Mouse (Mus musculus) limb, embryonic 14.5 days (tissue): ENCODE results near the gene Gabpb1. TPM values are rescaled to one million over a fixed set of nuclear protein-coding genes. Genes with fewer than 3 reads are reported as not detected.
"Not testable (repeated sequence)": the region's sequence is repeated elsewhere in the genome, so short reads cannot be mapped to it uniquely, and the experiment has no call there.

Experiments used
- ATAC-seq: fragments of 200-750 bp; cut with Nextera tagmentation; 2 replicates; pipeline ENCODE4 v1.8.0; 2017; ENCODE audit warnings: low read depth, moderate number of reproducible peaks, moderate TSS enrichment; ENCODE audit not compliant: low FRiP score
- DNase-seq: peaks from one replicate; pipeline ENCODE4 v3.0.0-alpha.2; 2015; ENCODE audit warnings: low spot score
- H3K27ac ChIP-seq: fragments of 300-500 bp; sonication (generic); replicated peaks from 2 replicates; pipeline ENCODE4 v1.5.1; 2014; ENCODE audit warnings: low read depth, mild to moderate bottlenecking, low read length, moderate library complexity, mixed read lengths
- H3K27me3 ChIP-seq: fragments of 300-500 bp; sonication (generic); 2 replicates; pipeline ENCODE4 v1.6.1; 2014; ENCODE audit warnings: low read length, mixed read lengths; ENCODE audit not compliant: control insufficient read depth, insufficient read depth
- H3K36me3 ChIP-seq: fragments of 300-500 bp; sonication (generic); 2 replicates; pipeline ENCODE4 v1.6.1; 2014; ENCODE audit warnings: mild to moderate bottlenecking, low read length, moderate library complexity, mixed read lengths; ENCODE audit not compliant: control insufficient read depth, insufficient read depth
- H3K4me1 ChIP-seq: fragments of 300-500 bp; sonication (generic); 2 replicates; pipeline ENCODE4 v1.6.1; 2014; ENCODE audit warnings: antibody characterized with exemption, low read length, mixed read lengths; ENCODE audit not compliant: control insufficient read depth, insufficient read depth
- H3K4me2 ChIP-seq: fragments of 300-500 bp; sonication (generic); replicated peaks from 2 replicates; pipeline ENCODE4 v1.6.1; 2014; ENCODE audit warnings: low read depth, mild to moderate bottlenecking, low read length, moderate library complexity; ENCODE audit not compliant: severe bottlenecking
- H3K4me3 ChIP-seq: fragments of 300-500 bp; sonication (generic); replicated peaks from 2 replicates; pipeline ENCODE4 v1.5.1; 2014; ENCODE audit warnings: low read length
- H3K9ac ChIP-seq: fragments of 300-500 bp; sonication (generic); 2 replicates; pipeline ENCODE4 v1.6.1; 2014; ENCODE audit warnings: mild to moderate bottlenecking, low read depth, low read length, moderate library complexity; ENCODE audit not compliant: severe bottlenecking
- H3K9me3 ChIP-seq: fragments of 300-500 bp; sonication (generic); 2 replicates; pipeline ENCODE4 v1.6.1; 2016; ENCODE audit warnings: low read length; ENCODE audit not compliant: control insufficient read depth
- POLR2A ChIP-seq: fragments of 200-500 bp; IDR thresholded peaks from 2 replicates; pipeline ENCODE4 v1.8.0; 2012; ENCODE audit warnings: inconsistent platforms, mild to moderate bottlenecking, moderate library complexity, borderline replicate concordance; ENCODE audit not compliant: insufficient read depth, insufficient read length; ENCODE audit errors: extremely low read depth
- WGBS: fragments of 180-500 bp; shearing (Covaris S2); extraction: QIAGEN DNeasy Blood & Tissue Kit; methylation state at CpG from one replicate; pipeline ENCODE4 v1.1.7; 2014; 5-methylcytosine and 5-hydroxymethylcytosine counted together
- polyA plus RNA-seq, 2 experiments: library from polyadenylated mRNA; depleted of rRNA in 1 of 2; stranded (reverse) in 1 of 2; unstranded in 1 of 2; fragments of >200 nt; fragmentation: Nextera tagmentation in 1 of 2; extraction: Ambion mirVana in 1 of 2; gene quantifications; 2 replicates each; pipeline versions ENCODE4 v1.2.1 to v1.2.3; 2012 to 2014

The Gabpb1 gene
- polyA plus RNA-seq, 2 experiments: 44.6 to 48.0 TPM

- 88% methylated on average over 3 of the region's 3 CpGs for WGBS
- no peak for DNase-seq
- Histone ChIP-seq H3K27ac (no peak overlapping the region), H3K4me3 (no peak overlapping the region), H3K27me3 (no peaks in the 10 kb centered on the region), H3K4me2 (no peak overlapping the region), H3K9ac (no peak overlapping the region), H3K4me1 (no peaks in the 10 kb centered on the region), H3K9me3 (no peaks in the 10 kb centered on the region), H3K36me3 (no peaks in the 10 kb centered on the region)
- no peak for TF ChIP-seq POLR2A
- ATAC-seq: no peak
These were observed 60.8 kb downstream of the Gabpb1 start for GRCm38 (mm10) chr2:126615355-126615754.

GRCm38 (mm10) chr2:126609600-126609999 is 66.5 kb downstream of the Gabpb1 start:
- DNase-seq, ATAC-seq, H3K9me3 ChIP-seq, H3K4me3 ChIP-seq, H3K27ac ChIP-seq, H3K36me3 ChIP-seq, H3K9ac ChIP-seq, H3K4me1 ChIP-seq, H3K27me3 ChIP-seq, H3K4me2 ChIP-seq: not testable (repeated sequence)
- WGBS: 72% methylated on average over 12 of the region's 12 CpGs

- H3K9me3 ChIP-seq: no peaks in the 10 kb centered on the region
- no peaks in the 10 kb centered on the region for H3K36me3 ChIP-seq
- no peaks in the 10 kb centered on the region for H3K4me1 ChIP-seq
- no peaks in the 10 kb centered on the region for H3K27me3 ChIP-seq
- DNase-seq (peak; percentile 63), ATAC-seq (no peak)
- WGBS: 63% methylated on average over 10 of the region's 10 CpGs
- TF ChIP-seq POLR2A: no peak
- H3K9ac ChIP-seq: no peak overlapping the region
- H3K27ac ChIP-seq: no peak overlapping the region
- no peak overlapping the region for H3K4me2 ChIP-seq
- H3K4me3 ChIP-seq: no peak overlapping the region
These were observed 68.5 kb downstream of the Gabpb1 start for GRCm38 (mm10) chr2:126607553-126608203.

GRCm38 (mm10) chr2:126606688-126607062 is 69.5 kb downstream of the Gabpb1 start:
- WGBS: 70% methylated on average over 4 of the region's 4 CpGs
- Histone ChIP-seq H3K9me3 (no peaks in the 10 kb centered on the region), H3K4me1 (no peaks in the 10 kb centered on the region), H3K4me2 (no peak overlapping the region), H3K27me3 (no peaks in the 10 kb centered on the region), H3K4me3 (no peak overlapping the region), H3K36me3 (no peaks in the 10 kb centered on the region), H3K27ac (no peak overlapping the region), H3K9ac (no peak overlapping the region)
- no peak for TF ChIP-seq POLR2A
- DNase-seq (no peak), ATAC-seq (no peak)

- Histone ChIP-seq H3K4me1 (no peaks in the 10 kb centered on the region), H3K9me3 (no peaks in the 10 kb centered on the region), H3K27me3 (no peaks in the 10 kb centered on the region), H3K9ac (no peak overlapping the region), H3K4me2 (no peak overlapping the region), H3K27ac (no peak overlapping the region), H3K36me3 (no peaks in the 10 kb centered on the region), H3K4me3 (no peak overlapping the region)
- DNase-seq (no peak), ATAC-seq (no peak)
- 86% methylated on average over 15 of the region's 15 CpGs for WGBS
- no peak for TF ChIP-seq POLR2A
These were observed 70.0 kb downstream of the Gabpb1 start for GRCm38 (mm10) chr2:126606061-126606687.
